Mouse (Mus musculus) liver, embryonic 16.5 days (tissue): Measurements from ENCODE around the gene Thap4. TPM values are rescaled to one million over a fixed set of nuclear protein-coding genes. Genes with fewer than 3 reads are reported as not detected.

Experiments used
- ATAC-seq: fragments of 200-750 bp; cut with Nextera tagmentation; 2 replicates; pipeline ENCODE4 v1.8.0; 2017; ENCODE audit warnings: low read depth, mild to moderate bottlenecking, moderate number of reproducible peaks, moderate library complexity
- H3K27ac ChIP-seq: fragments of 300-500 bp; sonication (generic); 2 replicates; pipeline ENCODE4 v1.5.1; 2014; ENCODE audit warnings: mild to moderate bottlenecking, low read length
- H3K27me3 ChIP-seq: fragments of 300-500 bp; sonication (generic); 2 replicates; pipeline ENCODE4 v1.6.1; 2014; ENCODE audit warnings: low read depth, low read length, mixed read lengths; ENCODE audit not compliant: control insufficient read depth, insufficient read depth
- H3K36me3 ChIP-seq: fragments of 300-500 bp; sonication (generic); 2 replicates; pipeline ENCODE4 v1.6.1; 2014; ENCODE audit warnings: mild to moderate bottlenecking; ENCODE audit not compliant: control insufficient read depth, insufficient read depth
- H3K4me1 ChIP-seq: fragments of 300-500 bp; sonication (generic); 2 replicates; pipeline ENCODE4 v1.6.1; 2014; ENCODE audit warnings: low read depth, low read length, mixed read lengths; ENCODE audit not compliant: control insufficient read depth
- H3K4me2 ChIP-seq: fragments of 300-500 bp; sonication (generic); 2 replicates; pipeline ENCODE4 v1.6.1; 2014; ENCODE audit warnings: low read depth, low read length, mixed read lengths
- H3K4me3 ChIP-seq: fragments of 300-500 bp; sonication (generic); 2 replicates; pipeline ENCODE4 v1.5.1; 2014; ENCODE audit warnings: low read depth, mild to moderate bottlenecking, low read length
- H3K9ac ChIP-seq: fragments of 300-500 bp; sonication (generic); 2 replicates; pipeline ENCODE4 v1.6.1; 2014; ENCODE audit warnings: low read depth, low read length
- H3K9me3 ChIP-seq: fragments of 300-500 bp; sonication (generic); replicated peaks from 2 replicates; pipeline ENCODE4 v1.6.1; 2016; ENCODE audit warnings: low read length; ENCODE audit not compliant: control insufficient read depth
- WGBS: fragments of 180-500 bp; shearing (Covaris S2); extraction: QIAGEN DNeasy Blood & Tissue Kit; methylation state at CpG from one replicate; pipeline ENCODE4 v1.1.7; 2014; ENCODE audit not compliant: insufficient replicate concordance; 5-methylcytosine and 5-hydroxymethylcytosine counted together
- polyA plus RNA-seq: library from polyadenylated mRNA; unstranded; fragments of >200 nt; fragmentation: Nextera tagmentation; extraction: Ambion mirVana; gene quantifications from 2 replicates; pipeline ENCODE4 v1.2.1, GENCODE M21; 2015

Thap4 gene
- polyA plus RNA-seq, 1 experiment from 2014 or later, result 11.9 TPM

DNA sequence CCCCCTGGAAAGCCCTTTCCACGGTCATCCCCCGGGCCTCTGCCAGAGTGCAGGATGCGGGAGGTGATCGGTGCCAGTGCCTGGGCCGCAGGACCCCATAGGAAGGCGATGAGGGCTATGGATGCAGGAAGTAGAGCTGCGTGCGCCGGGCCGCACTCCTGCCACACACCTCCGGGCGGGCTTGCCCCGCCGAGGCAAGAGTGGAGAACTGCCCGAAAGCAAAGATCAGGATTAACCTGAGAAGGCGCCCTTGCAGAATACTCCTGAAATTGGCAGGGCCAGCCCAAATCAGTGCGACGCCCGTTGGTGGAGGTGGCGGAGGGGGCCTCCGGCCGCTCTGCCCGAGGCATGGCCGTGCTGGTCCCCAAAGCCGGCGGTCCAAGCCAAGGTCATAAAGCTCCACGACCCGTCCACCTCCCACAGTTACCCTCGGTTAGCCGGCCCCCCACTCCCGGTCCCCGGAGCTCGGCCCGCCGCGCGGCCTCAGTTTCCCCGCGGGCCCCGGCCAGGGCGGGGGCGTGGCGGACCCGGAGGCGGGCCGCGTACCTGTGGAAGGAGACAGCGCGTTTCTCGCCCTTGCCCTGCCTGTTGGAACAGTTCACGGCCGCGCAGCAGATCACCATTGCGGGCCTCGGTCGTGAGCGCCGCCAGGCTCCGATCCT is 622 bp downstream of the Thap4 start:
- H3K4me2 ChIP-seq, result peak overlapping the region; percentile 95
- WGBS, result under 1% methylated on average over 58 of the region's 59 CpGs
- H3K9ac ChIP-seq, result peak overlapping the region; percentile 93
- H3K9me3 ChIP-seq, result no peaks in the 10 kb centered on the region
- H3K27ac ChIP-seq, result peak overlapping the region; percentile 94
- ATAC-seq, result no peak
- no peaks in the 10 kb centered on the region for H3K36me3 ChIP-seq
- H3K4me3 ChIP-seq, result peak overlapping the region; percentile 86
- H3K4me1 ChIP-seq, result peaks cover 33% of the 10 kb centered on the region
- H3K27me3 ChIP-seq, result no peaks in the 10 kb centered on the region

DNA sequence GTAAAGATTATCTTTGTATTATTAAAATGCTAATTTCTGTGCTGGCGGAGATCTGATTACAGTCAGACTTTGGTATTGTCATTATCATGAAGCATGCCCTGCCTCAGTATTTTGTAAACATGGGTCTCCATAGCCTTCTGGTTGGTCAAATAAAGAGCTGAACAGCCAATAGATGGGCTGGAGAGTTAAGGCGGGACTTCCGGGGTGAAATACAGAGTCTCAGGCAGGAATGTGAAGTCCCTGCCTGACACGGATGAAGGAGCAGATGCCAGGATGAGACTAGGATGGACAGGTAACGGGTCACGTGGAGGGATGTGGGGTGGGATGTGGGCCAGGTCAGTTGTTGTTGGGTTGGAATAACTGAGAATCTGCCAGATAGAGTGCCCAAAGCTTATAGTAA is 3.4 kb downstream of the Thap4 start, which contains the start of gene Atg4b:
Gene Atg4b, plus strand, starts transcription at position 211 of the 400 bp plus-strand sequence.
- no peaks in the 10 kb centered on the region for H3K27me3 ChIP-seq
- H3K4me1 ChIP-seq, result peaks cover 16% of the 10 kb centered on the region
- no peak within 1 kb of the TSS for H3K9ac ChIP-seq
- H3K9me3 ChIP-seq, result no peaks in the 10 kb centered on the region
- no peak within 1 kb of the TSS for H3K27ac ChIP-seq
- 75% methylated on average over 6 of the region's 6 CpGs for WGBS
- no peak within 1 kb of the TSS for H3K4me2 ChIP-seq
- ATAC-seq, result no peak
- 0 out of 2 replicates have a peak, but pooled peaks cover 2% of the 10 kb centered on the region for H3K36me3 ChIP-seq
- H3K4me3 ChIP-seq, result no peak within 1 kb of the TSS

DNA sequence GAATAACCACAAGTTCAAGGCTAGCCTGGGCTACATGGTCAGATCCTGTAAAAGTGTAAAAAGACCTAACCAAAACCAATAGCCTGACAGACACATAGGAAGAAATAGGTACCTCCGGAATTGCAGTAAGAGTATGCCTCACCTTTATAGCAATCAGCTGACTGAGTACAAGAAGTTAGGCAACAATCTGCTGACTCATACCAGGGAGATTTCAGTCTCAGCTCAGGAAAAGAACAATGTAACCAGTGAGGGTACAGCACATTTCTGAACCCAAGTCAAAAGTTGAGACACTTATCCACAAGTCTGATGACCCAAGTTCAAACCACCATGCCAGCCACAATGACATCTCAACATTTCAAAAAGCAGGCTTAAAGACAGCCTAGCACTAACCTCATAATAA is 6.1 kb downstream of the Thap4 start:
- H3K27me3 ChIP-seq, result no peaks in the 10 kb centered on the region
- H3K36me3 ChIP-seq, result 0 out of 2 replicates have a peak, but pooled peaks cover 2% of the 10 kb centered on the region
- H3K9me3 ChIP-seq, result no peaks in the 10 kb centered on the region
- no peak overlapping the region for H3K4me3 ChIP-seq
- ATAC-seq, result no peak
- H3K4me1 ChIP-seq, result peaks cover 9% of the 10 kb centered on the region
- H3K9ac ChIP-seq, result no peak overlapping the region
- no peak overlapping the region for H3K4me2 ChIP-seq
- no peak overlapping the region for H3K27ac ChIP-seq
- WGBS, result 64% methylated on average over 1 of the region's 1 CpGs

DNA sequence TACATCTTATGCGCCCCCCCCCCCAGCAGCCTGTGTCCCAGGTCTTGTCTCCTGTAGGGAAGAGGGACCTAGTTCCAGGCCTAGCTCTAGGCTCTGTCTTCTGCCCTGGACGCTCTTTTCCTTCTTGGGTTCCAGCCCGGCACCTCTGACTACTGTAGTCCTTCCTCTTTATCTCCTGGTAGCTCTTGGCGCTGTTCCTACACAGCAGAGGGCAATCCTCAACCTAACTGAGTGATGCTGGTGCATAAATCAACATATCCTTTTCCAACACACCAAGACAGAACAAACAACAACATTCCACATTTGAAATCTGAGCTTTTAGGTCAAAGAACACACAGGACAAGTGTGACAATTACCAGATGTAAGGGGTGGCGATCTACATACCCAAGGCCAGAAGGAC is 8.5 kb downstream of the Thap4 start:
- ATAC-seq, result no peak
- Histone ChIP-seq H3K36me3 (0 out of 2 replicates have a peak, but pooled peaks cover 2% of the 10 kb centered on the region), H3K27ac (no peak overlapping the region), H3K9ac (no peak overlapping the region), H3K4me3 (no peak overlapping the region), H3K27me3 (no peaks in the 10 kb centered on the region), H3K4me2 (no peak overlapping the region), H3K9me3 (no peaks in the 10 kb centered on the region), H3K4me1 (peaks cover 16% of the 10 kb centered on the region)
- WGBS, result 69% methylated on average over 5 of the region's 5 CpGs

DNA sequence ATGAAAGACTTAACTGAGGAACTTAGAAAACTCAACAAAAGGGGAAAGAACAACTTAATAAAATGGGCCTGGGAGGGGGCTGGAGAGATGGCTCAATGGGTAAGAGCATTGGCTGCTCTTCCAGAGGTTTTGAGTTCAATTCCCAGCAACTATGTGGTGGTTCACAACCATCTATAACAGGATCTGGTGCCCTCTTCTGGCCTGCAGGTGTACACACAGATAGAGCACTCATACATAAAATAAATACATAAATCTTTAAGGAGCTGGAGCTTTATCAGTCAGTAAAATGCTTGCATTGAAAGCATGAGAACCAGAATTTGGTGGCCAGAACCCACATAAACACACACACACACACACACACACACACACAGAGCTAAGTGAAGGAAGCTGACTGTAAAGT is 11.8 kb downstream of the Thap4 start:
- H3K27me3 ChIP-seq, result no peaks in the 10 kb centered on the region
- H3K9me3 ChIP-seq, result no peaks in the 10 kb centered on the region
- H3K4me2 ChIP-seq, result no peak overlapping the region
- no peak overlapping the region for H3K4me3 ChIP-seq
- H3K4me1 ChIP-seq, result peaks cover 13% of the 10 kb centered on the region
- no peak for ATAC-seq
- no peak overlapping the region for H3K9ac ChIP-seq
- no peak overlapping the region for H3K27ac ChIP-seq
- H3K36me3 ChIP-seq, result no peaks in the 10 kb centered on the region

DNA sequence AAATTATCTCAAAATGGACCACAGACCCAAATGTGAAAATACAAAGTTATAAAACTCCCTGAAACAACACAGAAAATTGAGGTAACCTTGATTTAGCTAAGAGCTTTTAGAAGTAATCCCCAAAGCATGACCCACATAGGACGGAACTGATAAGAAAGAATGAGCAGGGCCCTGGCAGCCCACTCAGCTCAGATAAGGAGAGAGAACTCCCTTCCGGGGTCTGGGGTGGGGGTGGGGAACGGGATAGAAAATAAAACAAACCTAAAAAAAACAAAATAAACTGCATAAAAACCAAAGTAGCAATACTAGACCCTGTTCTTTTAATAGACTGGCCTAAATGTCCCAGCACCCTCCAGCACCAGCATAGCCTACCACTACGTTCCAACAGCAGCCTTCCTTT is 12.7 kb downstream of the Thap4 start:
- ATAC-seq, result peak; percentile 72

DNA sequence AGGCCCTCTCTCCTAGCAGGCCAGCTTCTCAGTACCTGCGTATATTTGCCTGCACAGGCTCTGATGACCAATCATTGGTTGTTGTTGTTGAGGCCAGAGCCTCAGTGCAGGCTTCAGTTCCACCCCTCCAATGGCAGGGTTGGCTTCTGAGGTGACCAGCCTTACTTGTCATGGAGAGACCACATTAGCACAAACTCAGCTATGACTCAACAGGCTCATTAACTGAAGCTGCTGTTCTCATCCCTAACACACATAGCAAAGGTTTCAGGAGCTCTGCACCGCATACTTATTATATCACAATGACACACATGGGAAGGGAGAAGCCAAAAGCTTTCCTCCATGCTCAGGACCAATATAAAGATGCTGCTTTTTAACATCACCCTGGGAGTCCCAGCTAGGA is 14.0 kb downstream of the Thap4 start:
- 78% methylated on average over 2 of the region's 2 CpGs for WGBS
- Histone ChIP-seq H3K27ac (no peak overlapping the region), H3K9ac (no peak overlapping the region), H3K36me3 (no peaks in the 10 kb centered on the region), H3K4me1 (peaks cover 13% of the 10 kb centered on the region), H3K27me3 (no peaks in the 10 kb centered on the region), H3K4me2 (no peak overlapping the region), H3K9me3 (no peaks in the 10 kb centered on the region), H3K4me3 (no peak overlapping the region)
- no peak for ATAC-seq

More for the DNA sequence above, 12.7 kb downstream of the Thap4 start:
- Histone ChIP-seq H3K27ac (no peak overlapping the region), H3K4me2 (peak overlapping the region; percentile 15; the same call in 1 of the 2 replicates), H3K9ac (no peak overlapping the region), H3K36me3 (no peaks in the 10 kb centered on the region), H3K9me3 (no peaks in the 10 kb centered on the region), H3K4me1 (peaks cover 13% of the 10 kb centered on the region), H3K27me3 (no peaks in the 10 kb centered on the region), H3K4me3 (no peak overlapping the region)
- WGBS, result 27% methylated on average over 4 of the region's 4 CpGs

DNA sequence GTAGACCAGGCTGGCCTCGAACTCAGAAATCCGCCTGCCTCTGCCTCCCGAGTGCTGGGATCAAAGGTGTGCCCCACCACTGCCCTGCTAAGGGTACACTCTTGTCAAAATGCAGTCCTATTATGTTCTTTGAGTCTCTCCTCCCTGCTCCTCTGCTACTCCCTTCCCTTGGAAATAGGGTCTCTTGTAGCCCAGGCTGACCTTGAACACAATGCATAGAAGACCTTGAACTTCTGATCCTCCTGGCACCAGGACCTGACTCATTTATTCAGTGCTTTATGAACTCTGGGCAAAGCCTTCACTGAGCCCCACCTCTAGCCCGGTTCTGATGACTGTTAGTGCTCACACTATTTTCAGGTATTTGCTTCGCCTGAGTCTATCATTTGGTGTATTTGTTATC is 17.0 kb downstream of the Thap4 start:
- 83% methylated on average over 5 of the region's 5 CpGs for WGBS
- Histone ChIP-seq H3K4me3 (no peak overlapping the region), H3K4me2 (no peak overlapping the region), H3K36me3 (no peaks in the 10 kb centered on the region), H3K9me3 (no peaks in the 10 kb centered on the region), H3K4me1 (peaks cover 13% of the 10 kb centered on the region), H3K9ac (no peak overlapping the region), H3K27me3 (no peaks in the 10 kb centered on the region), H3K27ac (no peak overlapping the region)
- no peak for ATAC-seq

DNA sequence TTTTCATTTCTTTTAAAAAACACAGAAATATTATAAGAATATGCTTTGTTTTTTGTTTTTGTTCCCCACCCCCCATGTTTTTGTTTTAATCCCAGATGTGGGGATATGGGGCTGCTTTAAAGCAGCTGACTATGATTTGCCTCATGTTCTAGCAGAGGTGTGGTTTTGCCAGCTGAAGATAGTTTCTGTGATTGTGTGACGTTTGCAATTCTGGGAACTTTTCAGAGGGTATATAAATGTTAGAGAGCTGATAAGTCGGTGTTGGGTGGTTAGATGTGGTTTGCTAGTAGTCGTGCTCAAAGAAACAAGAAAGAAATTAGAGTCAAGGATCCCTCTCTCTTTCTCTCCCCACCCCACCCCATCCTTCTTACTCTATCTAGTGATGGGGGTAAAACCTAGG is 18.8 kb downstream of the Thap4 start:
- H3K27ac ChIP-seq, result no peak overlapping the region
- no peak overlapping the region for H3K4me3 ChIP-seq
- H3K9me3 ChIP-seq, result no peaks in the 10 kb centered on the region
- H3K27me3 ChIP-seq, result no peaks in the 10 kb centered on the region
- 31% methylated on average over 3 of the region's 3 CpGs for WGBS
- H3K4me2 ChIP-seq, result no peak overlapping the region
- H3K4me1 ChIP-seq, result no peaks in the 10 kb centered on the region
- H3K9ac ChIP-seq, result no peak overlapping the region
- no peaks in the 10 kb centered on the region for H3K36me3 ChIP-seq
- no peak for ATAC-seq
